Mouse (Mus musculus) mouse embryonic stem cell (cell line): ENCODE measurements around the gene Mfsd5.

ENCODE experiments used
- in situ Hi-C, 2 experiments: fragments of 300-500 bp; cut with MboI; formaldehyde crosslinking; loops; 1 replicate in 1 of 2; 3 replicates in 1 of 2; pipeline ENCODE4 v1.14.3; 2019 to 2020; ENCODE audit warnings: low sequenced_read_pairs in 2 of 2, low pct_unique_long_range_greater_than_20kb in 1 of 2, mixed read lengths in 1 of 2; ENCODE audit not compliant: unreplicated experiment in 1 of 2

Gene Mfsd5

GRCm38 (mm10) chr15:102246866-102247251, 32.4 kb upstream of the Mfsd5 start:
- in situ Hi-C loops: no loop called here

GRCm38 (mm10) chr15:102247252-102248130, 31.8 kb upstream of the Mfsd5 start:
- in situ Hi-C loops: no loop called here

- in situ Hi-C loops: no loop called here
These were observed 31.0 kb upstream of the Mfsd5 start for GRCm38 (mm10) chr15:102248131-102248811.

- in situ Hi-C loops: no loop called here
These were observed 30.5 kb upstream of the Mfsd5 start for GRCm38 (mm10) chr15:102248812-102249191.

GRCm38 (mm10) chr15:102249251-102249691, 30.0 kb upstream of the Mfsd5 start:
- in situ Hi-C loops: no loop called here

- in situ Hi-C loops: no loop called here
These were observed 29.3 kb upstream of the Mfsd5 start for GRCm38 (mm10) chr15:102249967-102250366.

- in situ Hi-C loops: no loop called here
These were observed 28.7 kb upstream of the Mfsd5 start for GRCm38 (mm10) chr15:102250521-102250920.

GRCm38 (mm10) chr15:102255547-102256255, 23.6 kb upstream of the Mfsd5 start:
- in situ Hi-C loops: no loop called here

- in situ Hi-C loops: no loop called here
These were observed 22.6 kb upstream of the Mfsd5 start for GRCm38 (mm10) chr15:102256431-102257201.

GRCm38 (mm10) chr15:102257202-102258075, 21.8 kb upstream of the Mfsd5 start, which contains the start of gene Rarg:
Gene Rarg (minus strand): TSS chr15:102257517.
- in situ Hi-C loops: no loop called here

GRCm38 (mm10) chr15:102258076-102258470, 21.2 kb upstream of the Mfsd5 start:
- in situ Hi-C loops: no loop called here

- in situ Hi-C loops: no loop called here
These were observed 20.5 kb upstream of the Mfsd5 start for GRCm38 (mm10) chr15:102258581-102259253.

GRCm38 (mm10) chr15:102262582-102262981, 16.7 kb upstream of the Mfsd5 start:
- in situ Hi-C loops: no loop called here

GRCm38 (mm10) chr15:102263037-102263436, 16.2 kb upstream of the Mfsd5 start:
- in situ Hi-C loops: no loop called here

- in situ Hi-C loops: no loop called here
These were observed 13.7 kb upstream of the Mfsd5 start for GRCm38 (mm10) chr15:102265548-102265947.

- in situ Hi-C loops: loop anchor here in 1 of 2 experiments (5.0 kb wide), 1 partner anchor 33 kb away; no protein-coding TSS in a partner anchor
These were observed 8.8 kb upstream of the Mfsd5 start, which contains the start of gene Gm9918 for GRCm38 (mm10) chr15:102270274-102270960. Gene Gm9918 (plus strand): TSS chr15:102270563.
